Mouse (Mus musculus) left cerebral cortex, adult 9 months (tissue): Measurements from ENCODE around the gene Stxbp5.
"Not testable (repeated sequence)": the region's sequence is repeated elsewhere in the genome, so short reads cannot be mapped to it uniquely, and the experiment has no call there.

Experiments
- DNase-seq, 2 experiments: peaks; one replicate each; pipeline ENCODE4 v3.0.0; 2022; ENCODE audit warnings: low spot score in 2 of 2

The Stxbp5 gene

GRCm38 (mm10) chr10:9901071-9901696 is at the start of gene Stxbp5:
Gene Stxbp5 (minus strand): TSS chr10:9901079.
- peak; percentile 44 to 73 for DNase-seq

GRCm38 (mm10) chr10:9912395-9912794 is 11.5 kb upstream of the Stxbp5 start:
- no peak for DNase-seq

GRCm38 (mm10) chr10:9907919-9908502 is 7.1 kb upstream of the Stxbp5 start:
- peak in 1 of 2 experiments; percentile 16 for DNase-seq

GRCm38 (mm10) chr10:9907519-9907918 is 6.6 kb upstream of the Stxbp5 start:
- no peak for DNase-seq

- DNase-seq, result no peak
Measured at GRCm38 (mm10) chr10:9906185-9906584, 5.3 kb upstream of the Stxbp5 start.

GRCm38 (mm10) chr10:9901697-9902239 is 889 bp upstream of the Stxbp5 start:
- peak; percentile 88 to 93 for DNase-seq

GRCm38 (mm10) chr10:9900315-9901070 is 386 bp downstream of the Stxbp5 start:
- DNase-seq, result peak in 1 of 2 experiments; percentile 34

GRCm38 (mm10) chr10:9899816-9900215 is 1.1 kb downstream of the Stxbp5 start:
- DNase-seq, result peak in 1 of 2 experiments; percentile 40

GRCm38 (mm10) chr10:9899086-9899485 is 1.8 kb downstream of the Stxbp5 start:
- no peak for DNase-seq

- DNase-seq, result no peak
Measured at GRCm38 (mm10) chr10:9897852-9898251, 3.0 kb downstream of the Stxbp5 start.

GRCm38 (mm10) chr10:9893562-9893961 is 7.3 kb downstream of the Stxbp5 start:
- DNase-seq, result no peak

- no peak for DNase-seq
Measured at GRCm38 (mm10) chr10:9889651-9890050, 11.2 kb downstream of the Stxbp5 start.

GRCm38 (mm10) chr10:9888655-9889054 is 12.2 kb downstream of the Stxbp5 start:
- DNase-seq, result no peak

GRCm38 (mm10) chr10:9881781-9882320 is 19.0 kb downstream of the Stxbp5 start:
- not testable (repeated sequence) for DNase-seq

GRCm38 (mm10) chr10:9880070-9880728 is 20.7 kb downstream of the Stxbp5 start:
- DNase-seq, result no peak

GRCm38 (mm10) chr10:9878821-9879489 is 21.9 kb downstream of the Stxbp5 start:
- DNase-seq, result no peak

GRCm38 (mm10) chr10:9875905-9876304 is 25.0 kb downstream of the Stxbp5 start:
- no peak for DNase-seq

GRCm38 (mm10) chr10:9872143-9872542 is 28.7 kb downstream of the Stxbp5 start:
- DNase-seq, result no peak

- no peak for DNase-seq
Measured at GRCm38 (mm10) chr10:9866793-9867579, 33.9 kb downstream of the Stxbp5 start.

- DNase-seq, result no peak
Measured at GRCm38 (mm10) chr10:9860022-9860421, 40.9 kb downstream of the Stxbp5 start.
